Mouse (Mus musculus) erythroblast, embryonic 14.5 days (primary cell): ENCODE measurements around the gene Chrd.

ENCODE experiments used
- GATA1 ChIP-seq: IDR thresholded peaks from 2 replicates; pipeline ENCODE4 v1.6.1; 2012; ENCODE audit warnings: low read length, inconsistent platforms, mixed read lengths
- TAL1 ChIP-seq: IDR thresholded peaks from 3 replicates; pipeline ENCODE4 v1.6.1; 2012; ENCODE audit warnings: low read length, inconsistent platforms, mixed read lengths

GRCm38 (mm10) chr16:20735651-20736050 is 2.7 kb downstream of the Chrd start:
- TF ChIP-seq GATA1: no peak
- TF ChIP-seq TAL1: no peak
